Mouse (Mus musculus): ENCODE data around the gene Eef1akmt3.

Gene Eef1akmt3

GRCm38 (mm10) chr10:127054646-127055045, 13.3 kb upstream of the Eef1akmt3 start:
- no peak for DNase-seq (ENCODE audit: low read depth in 2 of 2, low spot score in 2 of 2)

- no peak for DNase-seq (ENCODE audit: low read depth in 2 of 2, low spot score in 2 of 2)
Observed at GRCm38 (mm10) chr10:127050119-127050474, 8.8 kb upstream of the Eef1akmt3 start.

GRCm38 (mm10) chr10:127049395-127050118, 8.2 kb upstream of the Eef1akmt3 start:
- DNase-seq (ENCODE audit: low read depth in 2 of 2, low spot score in 2 of 2) = peak in 1 of 2 experiments; percentile 41

- DNase-seq (ENCODE audit: low read depth in 2 of 2, low spot score in 2 of 2) = no peak
Observed at GRCm38 (mm10) chr10:127048608-127049394, 7.5 kb upstream of the Eef1akmt3 start.

- DNase-seq (ENCODE audit: low read depth in 2 of 2, low spot score in 2 of 2) = no peak
Observed at GRCm38 (mm10) chr10:127047954-127048353, 6.6 kb upstream of the Eef1akmt3 start, which contains the start of gene Cyp27b1. Cyp27b1 (plus strand) TSS chr10:127048250.

GRCm38 (mm10) chr10:127043187-127043586, 1.9 kb upstream of the Eef1akmt3 start:
- DNase-seq (ENCODE audit: low read depth in 2 of 2, low spot score in 2 of 2) = no peak

GRCm38 (mm10) chr10:127042468-127043115, 1.3 kb upstream of the Eef1akmt3 start:
- no peak for DNase-seq (ENCODE audit: low read depth in 2 of 2, low spot score in 2 of 2)

- peak; percentile 75 to 85 for DNase-seq (ENCODE audit: low read depth in 2 of 2, low spot score in 2 of 2)
Observed at GRCm38 (mm10) chr10:127041774-127042338, 543 bp upstream of the Eef1akmt3 start.

GRCm38 (mm10) chr10:127040569-127041214, 621 bp downstream of the Eef1akmt3 start:
- DNase-seq (ENCODE audit: low read depth in 2 of 2, low spot score in 2 of 2) = no peak

GRCm38 (mm10) chr10:127037641-127038040, 3.7 kb downstream of the Eef1akmt3 start:
- DNase-seq (ENCODE audit: low read depth in 2 of 2, low spot score in 2 of 2) = no peak

- DNase-seq (ENCODE audit: low read depth in 2 of 2, low spot score in 2 of 2) = no peak
Observed at GRCm38 (mm10) chr10:127036273-127036672, 5.0 kb downstream of the Eef1akmt3 start.

- DNase-seq (ENCODE audit: low read depth in 2 of 2, low spot score in 2 of 2) = no peak
Observed at GRCm38 (mm10) chr10:127033301-127033741, 8.0 kb downstream of the Eef1akmt3 start.

- peak; percentile 82 to 86 for DNase-seq (ENCODE audit: low read depth in 2 of 2, low spot score in 2 of 2)
Observed at GRCm38 (mm10) chr10:127030336-127031296, 10.7 kb downstream of the Eef1akmt3 start, which contains the start of gene Tsfm. Tsfm (minus strand) TSS chr10:127030840.

- no peak for DNase-seq (ENCODE audit: low read depth in 2 of 2, low spot score in 2 of 2)
Observed at GRCm38 (mm10) chr10:127018422-127018821, 22.9 kb downstream of the Eef1akmt3 start.

- no peak for DNase-seq (ENCODE audit: low read depth in 2 of 2, low spot score in 2 of 2)
Observed at GRCm38 (mm10) chr10:127017071-127017470, 24.2 kb downstream of the Eef1akmt3 start.

GRCm38 (mm10) chr10:127016488-127016887, 24.8 kb downstream of the Eef1akmt3 start:
- no peak for DNase-seq (ENCODE audit: low read depth in 2 of 2, low spot score in 2 of 2)

GRCm38 (mm10) chr10:127003806-127004205, 37.5 kb downstream of the Eef1akmt3 start:
- DNase-seq (ENCODE audit: low read depth in 2 of 2, low spot score in 2 of 2) = no peak

GRCm38 (mm10) chr10:127003334-127003733, 38.0 kb downstream of the Eef1akmt3 start:
- DNase-seq (ENCODE audit: low read depth in 2 of 2, low spot score in 2 of 2) = no peak

GRCm38 (mm10) chr10:127002765-127003164, 38.5 kb downstream of the Eef1akmt3 start:
- DNase-seq (ENCODE audit: low read depth in 2 of 2, low spot score in 2 of 2) = no peak

GRCm38 (mm10) chr10:127002056-127002455, 39.3 kb downstream of the Eef1akmt3 start:
- DNase-seq (ENCODE audit: low read depth in 2 of 2, low spot score in 2 of 2) = no peak
